Mouse (Mus musculus): ENCODE results near the gene Btf3l4.
A peak's percentile ranks its signal among the peaks of the same experiment; 100 is the strongest.

Gene Btf3l4

GRCm38 (mm10) chr4:108825677-108826076 is 7.7 kb downstream of the Btf3l4 start:
- no peak for DNase-seq (ENCODE audit: low spot score in 2 of 2)

DNA sequence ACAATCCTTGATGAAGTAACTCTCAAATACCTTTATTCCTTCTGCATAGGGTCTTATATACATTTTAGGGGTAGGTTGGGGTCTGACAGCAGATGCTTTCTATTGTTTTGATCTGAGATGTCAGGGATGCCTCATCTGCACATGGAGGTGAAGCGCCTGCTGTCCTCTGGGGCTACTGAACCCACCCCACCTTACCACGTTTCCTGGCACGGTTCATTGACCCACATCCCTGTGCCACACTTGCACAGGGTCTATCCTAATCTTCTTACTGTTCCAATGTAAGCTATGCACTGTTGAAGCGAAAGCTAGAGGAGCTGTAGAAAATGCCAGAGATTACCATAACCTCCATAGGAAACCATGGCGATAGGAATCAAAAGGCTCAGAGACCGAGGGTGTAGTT is 21.9 kb downstream of the Btf3l4 start:
- DNase-seq (ENCODE audit: low spot score in 2 of 2) = no peak

GRCm38 (mm10) chr4:108811142-108811541 is 22.3 kb downstream of the Btf3l4 start:
- DNase-seq (ENCODE audit: low spot score in 2 of 2) = no peak

DNA sequence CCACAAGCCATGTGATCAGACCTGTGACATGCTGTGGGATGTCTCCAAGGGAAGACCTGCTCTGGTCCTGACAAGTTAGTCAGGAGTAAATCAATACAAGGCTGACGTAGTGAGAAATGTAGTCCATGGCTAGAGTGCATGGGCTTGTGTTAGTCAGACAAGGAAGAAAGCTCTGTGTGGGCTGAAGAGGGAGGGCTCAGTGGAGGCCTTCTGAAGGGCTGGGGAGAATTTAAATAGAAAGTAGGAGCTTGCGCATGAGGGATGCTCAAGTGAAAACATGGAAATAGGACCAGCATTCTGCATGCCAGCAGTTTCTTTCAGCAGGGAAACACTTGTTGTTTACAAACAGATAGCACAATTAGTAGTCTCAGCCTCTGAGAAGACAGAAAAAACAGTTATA is 29.9 kb downstream of the Btf3l4 start:
- no peak for DNase-seq (ENCODE audit: low spot score in 2 of 2)

- DNase-seq (ENCODE audit: low spot score in 2 of 2) = peak; percentile 47 to 73
Measured at GRCm38 (mm10) chr4:108798083-108798830, 35.2 kb downstream of the Btf3l4 start.

DNA sequence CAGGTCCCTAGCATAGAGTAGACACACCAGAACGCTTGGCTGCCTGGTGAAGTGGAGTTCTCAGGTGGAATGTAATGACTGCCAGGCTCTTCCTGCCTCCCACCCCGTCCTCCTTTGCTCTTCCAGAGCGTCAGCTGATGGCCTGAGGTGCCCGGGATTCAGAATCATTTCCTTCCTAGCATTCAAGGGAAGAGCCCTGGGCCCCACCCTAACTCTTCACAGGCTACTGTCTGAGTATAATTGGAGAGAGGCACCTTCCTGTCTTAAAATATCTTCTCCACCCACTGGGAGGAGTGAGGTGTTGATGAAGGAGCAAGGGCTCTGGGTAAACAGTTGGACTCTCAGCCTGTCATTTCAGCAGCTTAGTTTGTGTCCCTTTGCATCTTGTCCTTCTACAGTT is 36.7 kb downstream of the Btf3l4 start:
- no peak for DNase-seq (ENCODE audit: low spot score in 2 of 2)

DNA sequence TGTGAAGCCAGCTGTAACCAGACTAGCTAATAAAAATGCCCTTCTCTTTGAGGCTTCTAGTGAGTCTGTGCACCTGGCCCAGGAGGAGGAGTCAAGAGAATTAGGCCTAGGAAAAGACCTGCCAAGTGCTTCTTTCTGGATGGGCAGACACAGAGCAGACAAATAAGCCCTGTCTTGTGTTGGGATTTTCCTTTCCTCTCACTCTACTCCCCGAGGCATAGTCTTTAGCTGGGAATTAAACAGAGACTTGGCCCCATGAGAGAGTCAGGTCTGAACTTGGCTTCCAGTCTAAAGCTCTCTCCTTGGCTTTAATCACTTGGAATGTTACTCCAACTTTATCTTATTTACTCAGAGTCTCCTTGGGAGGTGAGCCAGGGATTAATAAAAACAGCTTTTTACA is 39.5 kb downstream of the Btf3l4 start:
- no peak for DNase-seq (ENCODE audit: low spot score in 2 of 2)

DNA sequence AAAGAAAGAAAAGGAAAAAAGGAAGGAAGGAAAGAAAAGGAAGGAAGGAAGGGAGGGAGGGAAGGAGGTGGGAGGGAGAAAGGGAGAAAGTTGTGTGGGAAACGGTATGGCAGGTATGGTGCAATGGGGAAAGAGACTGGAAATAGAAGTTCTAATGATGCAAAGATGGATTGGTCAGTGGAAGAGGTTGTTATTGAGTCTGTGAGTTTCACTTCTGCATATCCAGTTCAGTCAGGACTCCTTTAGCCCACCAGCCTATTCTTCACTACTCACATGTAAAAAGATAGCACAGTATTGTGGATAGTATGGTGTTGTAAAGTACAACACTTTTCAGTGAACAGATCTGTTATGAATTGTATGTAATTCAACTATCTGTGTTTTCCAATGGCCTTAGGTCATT is 42.9 kb downstream of the Btf3l4 start:
- DNase-seq (ENCODE audit: low spot score in 2 of 2) = no peak

GRCm38 (mm10) chr4:108789258-108789936 is 44.0 kb downstream of the Btf3l4 start:
- no peak for DNase-seq (ENCODE audit: low spot score in 2 of 2)

GRCm38 (mm10) chr4:108782421-108783085 is 50.9 kb downstream of the Btf3l4 start:
- no peak for DNase-seq (ENCODE audit: low spot score in 2 of 2)

- no peak for DNase-seq (ENCODE audit: low spot score in 2 of 2)
Measured at GRCm38 (mm10) chr4:108781596-108781995, 51.8 kb downstream of the Btf3l4 start.

- no peak for DNase-seq (ENCODE audit: low spot score in 2 of 2)
Measured at GRCm38 (mm10) chr4:108780864-108781205, 52.6 kb downstream of the Btf3l4 start.

GRCm38 (mm10) chr4:108780057-108780863 is 53.2 kb downstream of the Btf3l4 start, which contains the start of gene Zfyve9:
Gene Zfyve9 (minus strand): TSS chr4:108780798.
- DNase-seq (ENCODE audit: low spot score in 2 of 2) = peak; percentile 64 to 87

DNA sequence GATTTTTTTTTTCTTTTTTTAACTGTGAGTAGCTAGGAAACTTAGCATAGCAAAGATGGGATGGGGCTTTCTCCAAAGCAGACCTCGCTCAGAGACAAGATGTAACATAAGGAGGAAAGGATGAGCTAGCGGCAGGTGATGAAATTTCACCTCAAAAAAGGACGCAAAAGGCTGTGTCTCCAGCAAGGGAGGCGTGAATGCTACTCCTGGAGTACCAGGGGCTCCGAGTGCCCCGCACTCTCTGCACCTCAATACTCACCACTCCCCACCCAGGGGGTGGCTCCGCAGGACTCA is 53.7 kb downstream of the Btf3l4 start:
- no peak for DNase-seq (ENCODE audit: low spot score in 2 of 2)

DNA sequence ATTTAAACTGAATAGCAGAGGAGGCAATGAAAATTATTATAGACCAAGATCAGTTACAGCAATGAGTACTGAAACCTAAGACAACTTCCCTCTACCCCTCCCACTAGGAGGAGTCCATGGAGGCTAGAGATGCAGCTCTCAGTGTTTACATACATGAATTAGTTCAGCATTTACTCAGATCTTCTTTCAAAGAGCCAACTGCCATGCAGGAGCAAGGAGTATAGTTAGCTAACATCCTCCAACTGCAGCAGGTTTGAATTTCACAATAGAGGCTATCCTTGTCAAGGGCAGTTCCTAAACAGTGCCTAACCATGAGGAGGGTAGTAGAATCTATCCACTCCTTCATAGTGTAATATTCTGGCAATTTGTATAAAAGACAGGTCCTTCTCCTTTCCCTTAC is 64.9 kb downstream of the Btf3l4 start:
- DNase-seq (ENCODE audit: low spot score in 2 of 2) = no peak
